In the genomic region with DNA sequence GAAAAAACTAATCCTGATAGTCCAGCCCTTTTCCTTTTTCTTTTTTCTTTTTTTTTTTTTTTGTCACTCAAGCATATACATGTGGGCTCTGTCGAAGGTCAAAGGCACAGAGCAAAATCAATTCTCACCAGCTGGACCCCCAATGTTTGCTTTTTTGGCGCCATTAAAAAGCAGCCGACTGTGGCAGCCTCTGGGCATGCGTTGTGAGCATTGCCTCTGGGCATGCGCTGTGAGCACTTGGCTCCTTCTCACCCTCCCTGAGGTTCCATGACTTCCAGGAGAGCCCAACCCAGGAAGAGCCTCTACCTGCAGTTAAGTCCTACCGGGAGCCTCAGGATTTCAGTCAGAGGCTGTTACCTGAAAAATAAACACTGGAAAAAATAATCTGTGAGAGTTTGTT, we compare ENCODE assay signal across 12 mouse cellular contexts.
"Had no signal": no experiment of that assay in that cellular context is flagged by ENCODE, and none has a peak within 500 bp of the region (broad histone marks: within the 10 kb centered on the region; RNA-seq: fewer than 3 reads in every experiment).

No protein-coding gene starts in this region.

- H3K4me1 ChIP-seq: neural tube, embryonic 13.5 days had no signal

- H3K9me3 ChIP-seq: limb, embryonic 15.5 days; midbrain, embryonic 13.5 days; neural tube, embryonic 13.5 days had no signal

- H3K4me3 ChIP-seq: left cerebral cortex, adult 2 months; limb, embryonic 15.5 days; midbrain, embryonic 13.5 days; neural tube, embryonic 13.5 days had no signal

- H3K36me3 ChIP-seq: limb, embryonic 15.5 days; midbrain, embryonic 13.5 days; neural tube, embryonic 13.5 days had no signal

- H3K27ac ChIP-seq: kidney, postnatal 0 days; left cerebral cortex, adult 2 months; limb, embryonic 15.5 days; midbrain, embryonic 13.5 days; neural tube, embryonic 13.5 days had no signal

- H3K27me3 ChIP-seq: limb, embryonic 15.5 days; midbrain, embryonic 13.5 days; neural tube, embryonic 13.5 days had no signal

- H3K9ac ChIP-seq: limb, embryonic 15.5 days; midbrain, embryonic 13.5 days; neural tube, embryonic 13.5 days had no signal

- ATAC-seq: inflammation-experienced regulatory T-cells, adult 6 months; intestine, postnatal 0 days; midbrain, embryonic 13.5 days had no signal

- H3K4me2 ChIP-seq: limb, embryonic 15.5 days; midbrain, embryonic 13.5 days; neural tube, embryonic 13.5 days had no signal

- DNase-seq: lung, adult 18-20 months; retina, postnatal 1 day; right cerebral cortex, postnatal 4 days; spleen, adult 18-20 months; thymus, postnatal 4 days had no signal
